25 mouse cellular contexts compared by ENCODE assay signal in genomic region chr6:100332479-100332878, GRCm38 (mm10). TPM values are rescaled to one million over a fixed set of nuclear protein-coding genes. Genes with fewer than 3 reads are reported as not detected.
DNase-seq lines count a peak whose midpoint lies in the region; ATAC-seq and TF ChIP-seq lines count a peak whose summit lies in the region.
"Had no signal": no experiment of that assay in that cellular context is flagged by ENCODE, and none has a peak within 500 bp of the region (broad histone marks: within the 10 kb centered on the region; RNA-seq: fewer than 3 reads in every experiment).

No protein-coding gene starts in this region.

- H3K9me3 ChIP-seq in kidney, embryonic 16.5 days (ENCODE audit: low read length): no peaks in the 10 kb centered on the region
- no peaks in the 10 kb centered on the region for H3K9me3 ChIP-seq in ES-E14 (ENCODE audit: control insufficient read depth, insufficient read depth, low read depth, low read length)
- H3K9me3 ChIP-seq: embryonic facial prominence, embryonic 12.5 days; embryonic facial prominence, embryonic 15.5 days; hindbrain, embryonic 12.5 days; hindbrain, embryonic 15.5 days had no signal

- peaks cover 25% of the 10 kb centered on the region for H3K4me1 ChIP-seq in kidney, embryonic 16.5 days (ENCODE audit: insufficient read depth, low read length)
- peaks cover 16 to 55% of the 10 kb centered on the region in 2 experiments for H3K4me1 ChIP-seq in ES-E14 (ENCODE audit: control insufficient read depth in 2 of 2, insufficient read depth in 2 of 2, low read length in 2 of 2, poor library complexity in 1 of 2)

- WGBS in kidney, embryonic 16.5 days: 81% methylated on average over 4 of the region's 4 CpGs

- peaks cover 5% of the 10 kb centered on the region; the same call in 1 of the 2 replicates for H3K27me3 ChIP-seq in kidney, embryonic 16.5 days (ENCODE audit: insufficient read depth, low read length)
- H3K27me3 ChIP-seq: Patski had no signal

- no peak for ATAC-seq in kidney, embryonic 16.5 days (ENCODE audit: low FRiP score, low TSS enrichment)
- ATAC-seq: activated CD4-positive, CD25-positive, alpha-beta regulatory T cell, adult 4 months; forebrain, embryonic 14.5 days; forebrain, postnatal 0 days; Patski had no signal

- H3K27ac ChIP-seq in kidney, embryonic 16.5 days (ENCODE audit: low read length): no peak overlapping the region
- H3K27ac ChIP-seq in ES-E14 (ENCODE audit: insufficient read depth, low read depth, low read length, poor library complexity, severe bottlenecking): peak overlapping the region; percentile 33; the same call in 1 of the 2 replicates
- H3K27ac ChIP-seq: embryonic facial prominence, embryonic 12.5 days; embryonic facial prominence, embryonic 15.5 days; gastrocnemius, adult 2 months; hindbrain, embryonic 12.5 days; hindbrain, embryonic 15.5 days had no signal

- peak; percentile 14 for DNase-seq in kidney, adult 11 months
- DNase-seq in kidney, postnatal 4 days: no peak
- DNase-seq in kidney, postnatal 14 days: peak; percentile 8
- DNase-seq in ES-E14 (ENCODE audit: low read depth, low spot score) (no peak), ZHBTc4 (ENCODE audit: low read depth, low spot score) (peak; percentile 33)
- no peak for DNase-seq in urinary bladder, postnatal 10 days (ENCODE audit: low spot score)
- DNase-seq in embryo, embryonic 10 days (ENCODE audit: low spot score): no peak
- DNase-seq: adrenal gland, adult 8-10 months; adrenal gland, postnatal 25 days; cerebellum, adult 11-12 months; cerebellum, adult 9-10 months; cerebellum, postnatal 14 days; forebrain, postnatal 0 days; gastrocnemius, adult 2 months; gastrocnemius, postnatal 14 days; heart, adult 11 months had no signal

- H3K4me2 ChIP-seq in kidney, embryonic 16.5 days (replicated peaks; ENCODE audit: low read depth, low read length): no peak overlapping the region
- H3K4me2 ChIP-seq: embryonic facial prominence, embryonic 12.5 days; embryonic facial prominence, embryonic 15.5 days; heart, embryonic 11.5 days; hindbrain, embryonic 12.5 days; hindbrain, embryonic 15.5 days had no signal

- in situ Hi-C loops in ES-E14 (cut with MboI; ENCODE audit: low sequenced_read_pairs in 2 of 2, unreplicated experiment in 2 of 2): no loop called here

- no peak overlapping the region for H3K9ac ChIP-seq in kidney, embryonic 16.5 days (replicated peaks; ENCODE audit: low read length)
- H3K9ac ChIP-seq in ES-E14 (ENCODE audit: insufficient read depth, low read depth, low read length, poor library complexity, severe bottlenecking): no peak overlapping the region
- H3K9ac ChIP-seq: embryonic facial prominence, embryonic 12.5 days; embryonic facial prominence, embryonic 15.5 days; forebrain, postnatal 0 days; hindbrain, embryonic 12.5 days; hindbrain, embryonic 15.5 days had no signal

- no peaks in the 10 kb centered on the region for H3K36me3 ChIP-seq in kidney, embryonic 16.5 days (ENCODE audit: insufficient read depth, low read length)
- H3K36me3 ChIP-seq in ES-E14 (ENCODE audit: control insufficient read depth, insufficient read depth, low read length, poor library complexity, severe bottlenecking): no peaks in the 10 kb centered on the region
- H3K36me3 ChIP-seq: embryonic facial prominence, embryonic 12.5 days; embryonic facial prominence, embryonic 15.5 days; hindbrain, embryonic 12.5 days; hindbrain, embryonic 15.5 days had no signal

- no peak overlapping the region for H3K4me3 ChIP-seq in kidney, embryonic 16.5 days (ENCODE audit: low read length)
- no peak overlapping the region for H3K4me3 ChIP-seq in ES-E14 (ENCODE audit: insufficient read depth in 1 of 2, low read depth in 1 of 2, low read length in 2 of 2, poor library complexity in 1 of 2, severe bottlenecking in 1 of 2)
- H3K4me3 ChIP-seq: embryonic facial prominence, embryonic 12.5 days; embryonic facial prominence, embryonic 15.5 days; gastrocnemius, adult 2 months; hindbrain, embryonic 12.5 days; hindbrain, embryonic 15.5 days had no signal

TF ChIP-seq in ES-E14, 5 proteins besides CTCF, POLR2A, EP300 and RAD21:
- no peak for TF ChIP-seq ZC3H11A (IDR thresholded peaks at IDR 0.05; ENCODE audit: borderline replicate concordance, low read depth, low read length)
- TF ChIP-seq HCFC1 (IDR thresholded peaks at IDR 0.05; ENCODE audit: borderline replicate concordance, insufficient read depth, low read length): no peak
- no peak for TF ChIP-seq ZNF384 (IDR thresholded peaks at IDR 0.05; ENCODE audit: low read depth, low read length)
- no peak for TF ChIP-seq MAFK (IDR thresholded peaks at IDR 0.05; ENCODE audit: insufficient read depth, low read depth, low read length)
- no peak for TF ChIP-seq CHD2 (IDR thresholded peaks at IDR 0.05; ENCODE audit: low read depth, low read length)

RNA-seq across cellular contexts. Expression of gene Rybp, which starts 45.2 kb away (rescaled TPM):
- polyA plus RNA-seq in kidney, embryonic 16.5 days (2015; fragmentation: Nextera tagmentation; extraction: Ambion mirVana): 13.3 and 18.0 TPM in 2 replicates
- 67.5 and 71.9 TPM in 2 replicates for total RNA-seq in ES-E14 (2012; rRNA removed)

Comparison
In these comparisons a context has a peak if more than half of its experiments do, and no peak if none do; other contexts are left out.
1. DNase-seq: peak in kidney, adult 11 months (single experiment), kidney, postnatal 14 days (single experiment) and ZHBTc4 (single experiment); none in kidney, postnatal 4 days (0 of 2), ES-E14 (single experiment), urinary bladder, postnatal 10 days (single experiment) and embryo, embryonic 10 days (single experiment).